Mouse (Mus musculus): ENCODE data around the gene Gm20388. TPM values are rescaled to one million over a fixed set of nuclear protein-coding genes. Genes with fewer than 3 reads are reported as not detected.

The Gm20388 gene
- polyA plus RNA-seq, 1 experiment from 2014 or later = not detected

- Histone ChIP-seq H3K4me3 (peak within 1 kb of the TSS; percentile 97), H3K9ac (peak within 1 kb of the TSS; percentile 87), H3K27ac (peak within 1 kb of the TSS; percentile 54; the same call in 1 of the 2 replicates), H3K36me3 (no peaks in the 10 kb centered on the region), H3K9me3 (no peaks in the 10 kb centered on the region), H3K27me3 (no peaks in the 10 kb centered on the region), H3K4me1 (peaks cover 14% of the 10 kb centered on the region), H3K4me2 (replicated peaks) (peak within 1 kb of the TSS; percentile 73)
- WGBS = under 1% methylated on average over 67 of the region's 68 CpGs
- peak; percentile 96 for ATAC-seq (ENCODE audit: insufficient number of reproducible peaks, insufficient read depth, low FRiP score, low TSS enrichment)
Observed at GRCm38 (mm10) chr8:121829048-121829776, 1918.6 kb downstream of the Gm20388 start, which contains the start of gene Klhdc4. TSS of gene Klhdc4 (minus strand) at chr8:121829569.

- ATAC-seq (ENCODE audit: insufficient number of reproducible peaks, insufficient read depth, low FRiP score, low TSS enrichment) = 0 out of 2 replicates have a peak, but pooled peaks have one; percentile 56
Observed at GRCm38 (mm10) chr8:121829777-121830362, 1919.2 kb downstream of the Gm20388 start.

GRCm38 (mm10) chr8:121832061-121832460, 1921.4 kb downstream of the Gm20388 start:
- Histone ChIP-seq H3K4me2 (replicated peaks) (no peak overlapping the region), H3K27me3 (no peaks in the 10 kb centered on the region), H3K9me3 (no peaks in the 10 kb centered on the region), H3K36me3 (no peaks in the 10 kb centered on the region), H3K9ac (no peak overlapping the region), H3K27ac (no peak overlapping the region), H3K4me1 (peaks cover 14% of the 10 kb centered on the region), H3K4me3 (no peak overlapping the region)
- 61% methylated on average over 2 of the region's 2 CpGs for WGBS
- ATAC-seq (ENCODE audit: insufficient number of reproducible peaks, insufficient read depth, low FRiP score, low TSS enrichment) = no peak

More at GRCm38 (mm10) chr8:121829777-121830362, 1919.2 kb downstream of the Gm20388 start:
- peak overlapping the region; percentile 97 for H3K4me3 ChIP-seq
- peak overlapping the region; percentile 73 for H3K4me2 ChIP-seq (replicated peaks)
- WGBS = 20% methylated on average over 18 of the region's 18 CpGs
- H3K36me3 ChIP-seq = no peaks in the 10 kb centered on the region
- no peaks in the 10 kb centered on the region for H3K27me3 ChIP-seq
- no peak overlapping the region for H3K27ac ChIP-seq
- H3K9me3 ChIP-seq = no peaks in the 10 kb centered on the region
- H3K4me1 ChIP-seq = peaks cover 14% of the 10 kb centered on the region
- H3K9ac ChIP-seq = peak overlapping the region; percentile 87

- Histone ChIP-seq H3K9me3 (no peaks in the 10 kb centered on the region), H3K4me2 (replicated peaks) (no peak overlapping the region), H3K27ac (no peak overlapping the region), H3K36me3 (no peaks in the 10 kb centered on the region), H3K9ac (no peak overlapping the region), H3K4me1 (peaks cover 14% of the 10 kb centered on the region), H3K4me3 (no peak overlapping the region), H3K27me3 (no peaks in the 10 kb centered on the region)
- ATAC-seq (ENCODE audit: insufficient number of reproducible peaks, insufficient read depth, low FRiP score, low TSS enrichment) = no peak
- WGBS = 18% methylated on average over 6 of the region's 6 CpGs
Observed at GRCm38 (mm10) chr8:121832503-121832902, 1921.9 kb downstream of the Gm20388 start.

GRCm38 (mm10) chr8:121841242-121841641, 1930.6 kb downstream of the Gm20388 start:
- no peaks in the 10 kb centered on the region for H3K27me3 ChIP-seq
- H3K27ac ChIP-seq = no peak overlapping the region
- H3K9ac ChIP-seq = no peak overlapping the region
- H3K36me3 ChIP-seq = no peaks in the 10 kb centered on the region
- H3K4me3 ChIP-seq = no peak overlapping the region
- no peaks in the 10 kb centered on the region for H3K4me1 ChIP-seq
- no peak for ATAC-seq (ENCODE audit: insufficient number of reproducible peaks, insufficient read depth, low FRiP score, low TSS enrichment)
- WGBS = 50% methylated on average over 8 of the region's 8 CpGs
- H3K9me3 ChIP-seq = no peaks in the 10 kb centered on the region
- no peak overlapping the region for H3K4me2 ChIP-seq (replicated peaks)

GRCm38 (mm10) chr8:121842064-121842955, 1931.7 kb downstream of the Gm20388 start:
- Histone ChIP-seq H3K4me2 (replicated peaks) (no peak overlapping the region), H3K9ac (no peak overlapping the region), H3K4me3 (no peak overlapping the region), H3K4me1 (no peaks in the 10 kb centered on the region), H3K27me3 (no peaks in the 10 kb centered on the region), H3K27ac (no peak overlapping the region), H3K9me3 (no peaks in the 10 kb centered on the region), H3K36me3 (no peaks in the 10 kb centered on the region)
- WGBS = 88% methylated on average over 8 of the region's 8 CpGs
- ATAC-seq (ENCODE audit: insufficient number of reproducible peaks, insufficient read depth, low FRiP score, low TSS enrichment) = no peak

- Histone ChIP-seq H3K36me3 (no peaks in the 10 kb centered on the region), H3K27ac (no peak overlapping the region), H3K27me3 (no peaks in the 10 kb centered on the region), H3K4me3 (no peak overlapping the region), H3K4me1 (no peaks in the 10 kb centered on the region), H3K4me2 (replicated peaks) (no peak overlapping the region), H3K9ac (no peak overlapping the region), H3K9me3 (no peaks in the 10 kb centered on the region)
- no peak for ATAC-seq (ENCODE audit: insufficient number of reproducible peaks, insufficient read depth, low FRiP score, low TSS enrichment)
- 73% methylated on average over 3 of the region's 3 CpGs for WGBS
Observed at GRCm38 (mm10) chr8:121843184-121843733, 1932.6 kb downstream of the Gm20388 start.

GRCm38 (mm10) chr8:121844765-121845164, 1934.1 kb downstream of the Gm20388 start:
- Histone ChIP-seq H3K4me1 (no peaks in the 10 kb centered on the region), H3K27me3 (no peaks in the 10 kb centered on the region), H3K4me3 (no peak overlapping the region), H3K9ac (no peak overlapping the region), H3K4me2 (replicated peaks) (no peak overlapping the region), H3K36me3 (no peaks in the 10 kb centered on the region), H3K9me3 (no peaks in the 10 kb centered on the region), H3K27ac (no peak overlapping the region)
- 60% methylated on average over 6 of the region's 7 CpGs for WGBS
- no peak for ATAC-seq (ENCODE audit: insufficient number of reproducible peaks, insufficient read depth, low FRiP score, low TSS enrichment)

- no peak overlapping the region for H3K27ac ChIP-seq
- no peaks in the 10 kb centered on the region for H3K36me3 ChIP-seq
- no peaks in the 10 kb centered on the region for H3K9me3 ChIP-seq
- no peaks in the 10 kb centered on the region for H3K27me3 ChIP-seq
- no peak for ATAC-seq (ENCODE audit: insufficient number of reproducible peaks, insufficient read depth, low FRiP score, low TSS enrichment)
- no peak overlapping the region for H3K4me2 ChIP-seq (replicated peaks)
- H3K9ac ChIP-seq = no peak overlapping the region
- H3K4me1 ChIP-seq = 0 out of 2 replicates have a peak, but pooled peaks cover 3% of the 10 kb centered on the region
- no peak overlapping the region for H3K4me3 ChIP-seq
Observed at GRCm38 (mm10) chr8:121846815-121847214, 1936.2 kb downstream of the Gm20388 start.

- 76% methylated on average over 10 of the region's 10 CpGs for WGBS
- no peaks in the 10 kb centered on the region for H3K36me3 ChIP-seq
- H3K27me3 ChIP-seq = no peaks in the 10 kb centered on the region
- 0 out of 2 replicates have a peak, but pooled peaks cover 3% of the 10 kb centered on the region for H3K4me1 ChIP-seq
- no peaks in the 10 kb centered on the region for H3K9me3 ChIP-seq
- no peak overlapping the region for H3K9ac ChIP-seq
- ATAC-seq (ENCODE audit: insufficient number of reproducible peaks, insufficient read depth, low FRiP score, low TSS enrichment) = no peak
- H3K4me3 ChIP-seq = no peak overlapping the region
- H3K4me2 ChIP-seq (replicated peaks) = no peak overlapping the region
- no peak overlapping the region for H3K27ac ChIP-seq
Observed at GRCm38 (mm10) chr8:121847261-121847822, 1936.7 kb downstream of the Gm20388 start.

GRCm38 (mm10) chr8:121847987-121848386, 1937.3 kb downstream of the Gm20388 start:
- 58% methylated on average over 6 of the region's 6 CpGs for WGBS
- H3K36me3 ChIP-seq = no peaks in the 10 kb centered on the region
- H3K4me3 ChIP-seq = no peak overlapping the region
- 0 out of 2 replicates have a peak, but pooled peaks cover 3% of the 10 kb centered on the region for H3K4me1 ChIP-seq
- no peak overlapping the region for H3K27ac ChIP-seq
- no peak overlapping the region for H3K4me2 ChIP-seq (replicated peaks)
- no peaks in the 10 kb centered on the region for H3K9me3 ChIP-seq
- ATAC-seq (ENCODE audit: insufficient number of reproducible peaks, insufficient read depth, low FRiP score, low TSS enrichment) = no peak
- H3K27me3 ChIP-seq = no peaks in the 10 kb centered on the region
- H3K9ac ChIP-seq = no peak overlapping the region
